Mouse (Mus musculus) kidney, postnatal 10 days (tissue): Measurements from ENCODE around the gene Commd8.
A peak's percentile ranks its signal among the peaks of the same experiment; 100 is the strongest.

Source experiments
- DNase-seq: peaks from one replicate; pipeline ENCODE4 v3.0.0; 2021; ENCODE audit warnings: mixed read lengths

The Commd8 gene

DNA sequence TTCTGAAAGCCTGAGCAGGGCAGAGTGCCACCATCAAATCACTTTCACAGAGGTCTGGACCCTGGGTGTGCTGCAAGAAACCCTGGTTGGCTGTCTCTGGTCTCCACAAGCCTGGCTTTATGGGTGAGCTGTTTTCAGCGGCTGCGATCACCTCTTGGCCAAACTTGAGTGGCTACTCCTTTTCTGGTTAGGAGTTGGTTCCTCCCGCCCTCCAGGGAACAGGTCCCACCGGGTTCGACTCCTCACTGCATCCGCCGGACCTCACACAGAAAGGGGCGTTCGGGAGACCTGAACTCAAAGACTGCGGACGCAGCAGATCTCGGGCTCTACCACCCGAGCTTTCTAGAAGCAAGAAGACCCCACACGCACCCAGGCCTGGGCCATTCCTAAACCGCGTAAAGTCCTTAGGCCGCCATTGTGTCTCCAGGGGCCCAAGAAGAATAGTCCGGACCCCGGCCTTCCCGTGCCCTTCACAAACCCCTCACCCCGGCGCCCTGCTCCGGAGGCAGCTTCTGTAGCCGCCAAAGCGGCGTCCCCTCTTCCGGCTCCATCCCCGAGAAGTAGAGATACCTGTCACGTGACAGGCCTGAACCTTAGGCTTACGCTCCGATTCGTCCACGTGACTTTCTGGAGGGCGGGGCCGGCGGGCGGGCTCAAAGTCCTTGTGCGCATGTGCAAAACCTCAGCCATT is at the start of gene Commd8:
TSS of gene Commd8 (minus strand) at position 596 of the 691 bp plus-strand sequence.
- DNase-seq = peak; percentile 98

DNA sequence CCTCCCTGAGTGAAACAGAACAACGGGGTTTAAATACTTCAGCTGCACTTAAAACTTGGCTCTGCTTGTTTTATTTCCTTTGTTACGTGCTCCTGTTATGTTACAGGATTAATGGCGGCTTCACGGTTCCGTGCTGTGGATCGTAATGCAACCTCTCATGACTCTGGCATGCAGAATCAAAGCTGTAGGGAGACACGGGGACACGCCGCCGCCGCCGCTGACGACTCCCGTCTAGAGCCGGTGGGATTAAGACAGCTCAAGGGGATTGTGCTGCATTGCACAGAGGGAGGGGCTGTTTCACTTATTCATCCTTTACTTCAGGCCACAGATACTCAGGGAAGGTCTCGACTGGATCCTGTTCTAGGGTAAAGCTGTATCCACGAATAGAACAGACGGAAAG is 43.8 kb upstream of the Commd8 start:
- DNase-seq = no peak

DNA sequence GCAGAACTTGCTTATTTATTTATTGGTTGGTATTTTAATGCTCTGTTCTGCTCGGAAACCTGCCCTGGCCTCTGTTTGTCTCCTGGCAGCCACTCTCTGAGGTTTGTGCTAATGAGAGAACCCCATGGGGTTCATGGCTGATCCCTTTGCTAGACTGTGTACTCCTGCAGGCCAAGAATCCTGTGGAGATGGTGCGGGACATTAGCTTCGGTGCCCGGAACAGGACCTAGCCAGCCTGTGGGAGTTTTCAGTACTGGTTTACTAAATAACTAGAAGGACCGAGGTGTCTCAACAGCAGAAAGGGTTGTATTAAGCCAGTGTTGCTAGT is 42.8 kb upstream of the Commd8 start:
- peak; percentile 35 for DNase-seq

DNA sequence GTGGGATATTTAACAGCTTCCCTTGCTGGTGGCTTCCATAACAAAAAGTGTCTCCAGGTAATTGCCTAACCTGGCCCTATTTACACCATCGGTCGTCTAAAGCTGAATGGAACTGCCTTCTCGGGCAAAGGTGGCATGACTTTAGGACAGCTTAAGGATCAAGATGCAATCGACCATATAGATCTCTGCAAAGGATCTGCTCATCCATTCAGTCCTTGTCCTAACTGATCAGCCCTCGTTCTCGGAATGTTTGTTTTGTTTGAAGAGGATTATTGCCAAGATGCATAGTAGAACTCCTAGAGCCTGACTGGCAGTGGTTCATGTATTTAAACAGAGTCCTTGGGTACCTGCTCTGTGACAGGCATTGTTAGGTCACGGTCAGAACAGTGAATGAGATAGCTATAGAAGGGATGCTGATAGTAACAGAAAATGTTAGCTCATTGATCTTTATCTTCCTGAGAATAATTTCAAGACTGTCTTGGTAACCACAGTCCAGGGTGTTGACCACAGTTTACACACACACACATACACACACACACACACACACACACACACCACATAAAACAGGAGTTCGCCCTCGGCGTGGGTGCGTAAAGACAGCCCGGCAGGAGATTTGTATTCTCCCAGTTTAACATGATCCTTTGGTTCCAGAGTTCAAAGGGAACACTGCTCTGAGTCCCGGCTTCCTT is 42.3 kb upstream of the Commd8 start:
- no peak for DNase-seq

DNA sequence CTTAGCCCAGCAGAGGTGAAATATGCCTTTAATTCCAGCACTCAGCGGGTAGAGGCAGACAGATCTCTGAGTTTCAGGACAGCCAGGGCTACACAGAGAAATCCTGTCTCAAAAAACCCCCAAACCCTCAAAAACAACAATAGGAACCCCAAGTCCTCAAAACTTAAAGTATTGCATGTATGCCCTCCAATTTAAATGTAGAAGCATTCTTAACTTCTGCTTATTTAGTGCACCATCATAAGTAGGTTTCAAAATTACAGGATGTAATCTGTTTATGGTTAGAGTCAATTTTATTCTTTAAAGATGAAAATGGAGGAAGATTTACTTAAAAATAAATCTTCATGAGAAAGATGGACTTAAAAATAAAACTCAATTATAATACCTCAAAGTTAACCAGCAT is 40.5 kb upstream of the Commd8 start:
- no peak for DNase-seq

DNA sequence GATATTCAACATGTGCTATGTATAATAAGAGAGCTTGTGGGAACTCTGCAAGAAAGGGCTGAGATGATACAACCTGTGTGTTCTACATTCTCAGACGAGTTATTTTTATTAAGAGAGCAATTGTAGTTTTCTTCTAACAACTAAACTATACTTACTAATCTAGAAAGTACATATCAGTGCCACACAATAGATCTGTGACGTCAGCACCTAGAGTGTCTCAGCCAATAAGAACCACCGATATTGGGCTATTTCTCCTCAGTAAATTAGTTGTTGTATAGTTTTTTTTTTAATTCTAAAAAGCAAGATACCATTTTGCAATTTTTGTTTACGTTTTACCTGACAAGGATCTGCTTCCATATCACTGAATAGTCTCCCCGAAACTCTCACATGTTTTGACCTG is 37.3 kb upstream of the Commd8 start:
- DNase-seq = no peak

DNA sequence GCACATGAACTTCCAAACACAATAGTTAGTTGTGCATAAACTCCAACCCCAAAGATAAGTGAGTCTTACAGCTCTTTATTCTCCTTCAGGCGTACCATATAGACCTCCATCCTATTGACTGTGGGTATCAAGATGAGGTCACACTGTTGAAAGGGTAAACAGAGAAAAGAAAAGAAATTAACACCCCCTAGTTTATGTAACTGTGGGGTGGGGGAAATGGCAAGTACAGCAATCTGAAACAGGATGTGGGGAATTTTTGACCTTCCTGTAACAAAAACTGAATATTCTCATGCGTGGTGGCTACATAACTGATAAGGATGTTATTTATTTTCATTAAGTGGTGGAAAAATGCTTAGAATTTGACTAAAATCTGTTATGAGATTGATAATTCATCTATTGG is 36.5 kb upstream of the Commd8 start:
- DNase-seq = no peak

DNA sequence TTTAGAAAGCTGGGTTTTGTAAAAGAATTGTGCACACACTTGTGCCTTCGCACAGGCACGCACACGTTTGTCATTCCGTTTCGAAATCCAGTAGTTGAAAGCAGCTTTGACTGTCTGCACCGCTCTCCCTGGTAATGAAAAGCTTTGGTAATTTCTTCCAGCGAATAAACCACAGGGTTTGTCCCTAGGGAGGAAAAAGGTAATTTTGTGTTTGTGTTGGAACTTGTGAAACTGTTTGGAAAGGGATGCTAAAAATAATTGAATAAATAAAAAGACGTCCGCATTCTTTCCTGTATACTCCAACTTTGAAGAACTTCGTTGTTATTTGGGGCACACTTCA is 35.7 kb upstream of the Commd8 start:
- no peak for DNase-seq

DNA sequence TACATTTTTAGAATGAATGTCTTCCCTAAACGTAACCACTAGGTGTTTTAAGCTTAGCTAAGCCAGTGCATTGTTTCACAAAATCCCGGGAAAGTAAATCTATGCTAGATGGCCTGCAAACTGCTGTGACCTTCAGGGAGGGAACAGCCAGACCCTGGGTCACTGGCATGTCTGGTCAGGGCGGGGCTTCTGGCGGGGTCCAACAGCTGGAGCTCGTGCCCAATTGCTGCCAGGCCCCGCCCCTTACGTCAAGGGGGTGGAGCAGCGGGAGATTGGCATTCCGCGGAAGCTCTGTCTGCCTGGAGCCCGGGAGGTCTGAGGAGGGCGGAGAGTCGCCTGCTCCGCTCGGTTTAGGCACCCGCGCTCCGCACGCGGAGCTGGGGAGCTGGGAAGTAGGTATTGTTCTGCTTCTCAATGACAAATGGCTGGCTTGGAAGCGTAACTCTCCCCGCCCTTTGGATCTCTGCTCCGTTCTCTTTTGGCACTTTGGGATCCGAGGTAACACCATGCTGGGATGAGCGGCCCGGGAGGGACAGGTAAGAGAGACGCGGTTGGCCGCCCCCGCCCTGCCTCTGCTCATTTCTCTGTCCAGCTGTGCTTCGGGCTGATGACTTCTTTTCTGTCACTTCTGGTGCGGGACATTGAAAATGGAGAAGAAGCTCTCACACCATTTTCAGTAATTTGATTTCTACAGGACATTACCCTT is 35.2 kb upstream of the Commd8 start:
- peak; percentile 97 for DNase-seq

DNA sequence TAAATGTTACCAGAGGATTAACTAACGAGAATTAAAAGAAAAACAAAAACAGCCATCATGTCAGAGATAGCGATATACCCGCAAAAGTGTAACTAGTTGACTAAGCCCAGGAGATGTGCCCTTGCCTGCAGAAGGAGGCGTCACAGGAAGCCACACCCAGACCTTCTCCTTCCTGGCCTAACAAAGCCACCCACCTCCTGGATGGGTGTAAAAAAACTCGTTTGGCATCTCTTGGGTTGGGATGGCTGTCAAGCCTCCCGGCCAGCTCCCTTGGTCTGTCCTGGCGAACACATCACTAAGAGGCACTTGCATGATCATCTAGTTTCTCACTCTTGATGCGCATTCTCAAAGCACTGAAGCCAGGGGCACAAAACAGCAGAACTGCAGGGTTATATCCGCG is 34.0 kb upstream of the Commd8 start:
- peak; percentile 38 for DNase-seq

DNA sequence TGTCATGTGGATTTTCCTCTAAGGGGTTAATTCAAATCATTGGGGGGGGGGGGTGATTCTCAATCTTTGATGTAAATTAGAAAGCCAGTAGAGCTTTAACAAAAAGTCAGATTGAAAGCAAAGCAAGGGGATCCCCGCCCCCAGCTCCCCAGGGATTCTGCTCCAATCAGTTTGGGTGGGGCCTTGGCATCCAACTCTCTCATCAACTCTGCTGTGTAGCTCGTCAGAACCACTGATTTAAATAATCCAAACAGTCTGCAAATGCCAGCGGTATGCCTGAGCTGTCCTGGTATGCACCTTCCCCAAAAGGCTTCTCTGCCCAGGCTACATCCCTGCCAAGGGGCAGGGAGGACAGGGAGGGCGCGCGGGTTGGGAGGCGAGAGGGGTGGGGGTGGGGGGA is 33.6 kb upstream of the Commd8 start:
- DNase-seq = peak; percentile 49

DNA sequence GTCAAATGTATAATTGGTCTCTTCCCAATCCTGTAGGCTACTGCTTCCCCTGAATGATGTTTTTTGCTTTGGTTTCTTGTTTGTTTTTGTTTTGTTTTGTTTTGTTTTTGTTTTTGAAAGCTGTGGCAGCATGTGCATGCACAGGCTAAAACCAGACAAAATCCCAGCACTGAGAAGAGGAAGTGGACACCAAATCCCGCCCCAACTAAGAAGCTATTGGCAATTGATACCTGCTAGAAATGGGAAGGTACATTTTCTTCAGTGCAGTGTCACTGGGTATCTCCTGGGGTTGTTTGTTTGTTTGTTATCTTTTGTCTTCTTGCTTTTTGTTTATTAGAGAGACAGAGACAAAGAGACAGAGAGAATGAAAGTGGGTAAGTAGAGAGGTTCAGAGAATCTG is 27.5 kb upstream of the Commd8 start:
- no peak for DNase-seq

DNA sequence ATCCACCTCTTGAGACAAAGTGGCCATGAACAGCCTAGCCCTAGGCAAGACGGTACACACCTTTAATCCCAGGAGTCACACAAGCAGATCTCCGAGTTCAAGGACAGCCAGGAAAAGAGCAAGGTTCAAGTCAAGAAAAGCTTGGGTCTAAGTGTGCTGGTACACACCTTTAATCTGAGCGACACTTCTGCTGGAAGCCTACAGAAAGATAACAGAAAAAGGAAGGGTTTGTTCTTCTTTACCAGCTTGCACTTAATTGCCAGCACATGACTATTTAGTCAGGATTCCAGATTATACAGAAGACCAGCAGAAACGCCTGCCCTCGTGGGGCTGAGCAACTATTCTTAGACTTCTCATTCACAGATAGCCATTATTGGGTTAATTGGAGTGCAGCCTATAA is 23.9 kb upstream of the Commd8 start:
- no peak for DNase-seq

DNA sequence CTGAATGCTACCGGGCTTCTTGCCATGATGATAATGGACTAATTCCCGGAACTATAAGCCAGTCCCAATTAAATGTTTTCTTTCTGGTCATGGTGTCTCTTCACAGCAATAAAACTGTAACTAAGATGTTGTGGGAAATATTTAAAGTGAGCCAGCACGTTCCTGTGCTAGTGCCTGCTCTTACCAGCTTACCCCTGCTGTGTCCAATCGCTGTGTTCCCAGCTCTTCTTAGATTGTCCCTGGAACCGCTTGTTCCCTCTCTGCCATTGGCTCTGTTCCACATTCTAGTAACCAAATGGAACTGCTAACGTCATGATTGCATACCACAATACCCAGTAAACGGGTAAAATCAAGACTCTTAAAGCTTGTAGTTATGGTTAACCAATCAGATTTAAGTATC is 23.2 kb upstream of the Commd8 start:
- no peak for DNase-seq

DNA sequence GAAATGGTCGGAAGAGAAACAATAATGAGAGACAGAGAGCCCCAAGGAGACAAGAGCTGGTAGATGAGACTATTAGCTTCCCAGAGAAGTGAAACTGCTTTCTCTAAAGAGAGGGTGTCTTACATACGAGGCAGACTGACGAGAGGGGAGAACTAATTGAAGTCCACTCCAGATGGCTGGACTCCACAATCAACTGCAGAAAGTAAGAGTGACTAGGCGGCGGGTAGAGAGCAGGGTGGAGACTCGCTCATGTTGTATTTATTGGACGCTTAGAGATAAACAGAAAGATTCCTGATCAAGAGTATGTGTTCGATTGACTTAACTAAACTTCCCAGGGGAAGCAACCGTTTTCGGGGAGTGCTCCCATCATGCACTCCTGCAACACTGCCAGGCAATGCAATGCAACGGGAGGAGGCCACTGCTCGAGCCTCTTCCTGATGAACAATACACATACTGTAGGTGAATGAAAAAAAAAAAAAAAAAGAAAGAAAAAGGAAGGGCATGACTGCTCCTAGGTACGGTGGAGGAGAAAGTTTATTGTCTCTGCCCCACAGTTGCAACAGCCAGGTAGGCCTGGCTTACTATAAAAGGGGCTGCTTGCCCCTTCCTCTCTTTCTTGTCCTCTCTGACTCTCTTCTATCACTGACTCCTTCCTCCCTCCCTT is 16.6 kb upstream of the Commd8 start:
- DNase-seq = no peak

DNA sequence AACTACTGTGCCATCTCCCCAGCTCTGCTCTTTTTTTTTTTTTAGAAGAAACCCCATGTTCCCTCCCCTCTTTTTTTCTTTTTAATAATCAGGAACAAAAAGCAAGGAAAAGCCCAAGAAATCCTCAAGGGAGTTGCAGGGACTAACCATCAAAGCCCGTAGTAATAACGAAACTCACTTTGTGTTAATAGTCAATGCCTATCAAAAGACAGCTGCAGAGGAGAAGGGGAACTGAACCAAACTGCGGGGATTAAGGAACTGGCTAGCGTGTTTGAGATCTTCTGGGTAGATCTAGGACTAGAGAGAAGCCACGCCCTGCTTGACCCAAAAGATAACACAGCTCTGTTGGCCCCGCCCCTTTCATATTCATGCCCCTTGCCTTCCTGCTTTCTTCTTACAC is 15.9 kb upstream of the Commd8 start:
- DNase-seq = no peak

DNA sequence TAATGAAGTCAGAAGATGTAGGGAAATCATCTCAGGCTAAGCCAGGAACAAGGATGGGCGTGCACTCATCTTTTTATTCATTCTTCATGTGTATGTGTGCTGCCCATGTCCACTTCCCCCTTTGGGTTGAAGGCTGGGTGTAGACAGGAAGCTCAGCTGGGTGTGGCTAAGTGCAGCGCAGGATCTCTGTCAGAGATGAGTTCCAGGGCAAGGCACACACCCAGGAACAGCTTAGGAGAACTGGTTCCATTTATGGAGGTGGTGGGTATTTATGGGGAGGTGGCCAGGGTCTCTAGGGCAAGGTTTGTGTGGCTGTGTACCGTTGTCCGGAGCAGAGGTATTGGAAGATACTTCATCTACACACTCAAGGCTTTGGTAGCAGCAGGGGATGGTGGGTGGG is 14.8 kb upstream of the Commd8 start:
- no peak for DNase-seq

DNA sequence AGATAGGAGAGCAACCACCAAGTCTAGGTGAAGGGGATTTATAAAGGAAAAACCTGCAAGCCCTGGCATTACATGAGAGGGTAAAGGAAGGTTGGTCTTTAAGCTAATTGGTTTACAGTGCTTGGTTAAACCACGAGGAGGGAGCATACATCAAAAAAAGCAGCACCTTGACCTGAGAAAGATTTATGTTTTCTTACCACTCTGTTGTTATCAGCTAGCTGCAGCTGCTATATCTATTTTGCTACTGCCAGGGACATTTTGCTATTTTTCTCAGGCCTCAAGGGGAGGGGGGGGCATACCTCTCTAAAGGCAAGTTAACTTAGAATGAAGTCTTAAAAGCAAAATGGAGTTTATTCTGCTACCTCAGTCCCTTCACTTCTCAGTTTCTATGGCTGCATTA is 13.2 kb upstream of the Commd8 start:
- DNase-seq = no peak

DNA sequence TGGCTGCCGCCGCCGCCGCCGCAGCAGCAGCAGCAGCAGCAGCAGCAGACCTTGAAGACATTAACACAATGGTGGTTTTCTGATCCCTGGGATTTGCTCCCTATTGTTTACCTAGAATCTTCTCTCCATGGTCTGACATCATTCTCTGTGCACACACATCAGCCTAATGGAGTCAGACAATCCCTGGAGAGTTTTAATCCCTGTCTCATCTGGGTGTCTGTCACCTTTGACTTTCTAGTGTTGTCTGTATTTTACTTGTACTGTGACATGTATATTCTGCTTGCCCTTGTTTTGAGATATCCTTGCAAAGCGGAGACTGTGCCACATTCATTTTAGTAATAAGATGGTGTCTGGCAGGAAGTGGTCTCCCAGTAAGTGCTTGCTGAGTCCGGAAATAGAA is 7.5 kb upstream of the Commd8 start:
- DNase-seq = no peak

DNA sequence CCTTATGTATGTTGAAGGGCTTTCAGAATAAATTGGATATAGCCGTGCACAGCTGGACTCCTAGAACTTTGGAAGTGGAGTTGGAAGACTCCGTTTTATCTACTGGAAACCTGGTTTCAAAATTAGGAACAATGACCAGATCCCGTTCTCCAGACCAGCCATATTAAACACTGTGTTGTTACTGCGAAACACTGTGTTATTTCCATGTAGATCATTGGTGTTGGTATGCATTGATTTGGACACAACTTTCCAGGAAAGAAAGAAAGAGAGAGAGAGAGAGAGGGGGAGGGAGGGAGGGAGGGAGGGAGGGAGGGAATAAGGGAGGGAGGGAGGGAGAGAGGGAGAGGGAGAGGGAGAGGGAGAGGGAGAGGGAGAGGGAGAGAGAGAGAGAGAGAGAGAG is 7.1 kb upstream of the Commd8 start:
- no peak for DNase-seq

DNA sequence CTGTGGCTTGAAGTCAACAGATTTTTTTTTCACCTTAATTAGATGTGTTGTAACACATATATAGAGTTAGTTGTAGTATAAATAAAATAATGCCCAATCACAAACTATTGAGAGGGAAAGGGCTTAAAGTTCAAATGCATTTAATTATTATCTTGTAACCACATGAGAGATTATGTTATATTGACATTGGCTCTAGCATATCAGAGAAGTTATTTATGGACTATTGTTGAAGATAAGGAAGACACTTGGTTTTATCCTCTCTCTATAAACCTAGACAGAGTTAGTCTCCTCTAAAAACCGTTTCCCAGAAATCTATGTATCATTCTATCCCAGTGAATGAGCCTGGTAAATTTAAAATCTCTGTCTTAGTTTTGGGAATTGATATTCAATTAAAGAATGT is 5.5 kb upstream of the Commd8 start:
- no peak for DNase-seq

DNA sequence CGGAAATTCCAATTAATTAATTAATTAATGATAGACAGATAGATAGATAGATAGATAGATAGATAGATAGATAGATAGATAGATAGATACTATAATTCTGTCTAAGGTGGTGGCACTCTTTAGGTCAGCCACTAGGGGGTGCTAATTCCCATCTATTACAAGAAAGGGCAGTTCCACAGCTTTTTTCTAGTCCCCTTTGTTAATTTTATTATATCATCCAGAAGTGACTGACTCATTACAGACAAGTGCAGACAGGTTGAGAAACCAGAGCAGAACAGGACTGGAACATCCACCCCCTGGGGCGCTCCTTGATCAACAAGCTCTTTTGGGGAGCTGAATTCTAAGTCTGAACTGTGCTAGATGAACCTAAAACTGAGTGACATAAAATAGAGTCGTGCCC is 4.7 kb upstream of the Commd8 start:
- peak; percentile 47 for DNase-seq

DNA sequence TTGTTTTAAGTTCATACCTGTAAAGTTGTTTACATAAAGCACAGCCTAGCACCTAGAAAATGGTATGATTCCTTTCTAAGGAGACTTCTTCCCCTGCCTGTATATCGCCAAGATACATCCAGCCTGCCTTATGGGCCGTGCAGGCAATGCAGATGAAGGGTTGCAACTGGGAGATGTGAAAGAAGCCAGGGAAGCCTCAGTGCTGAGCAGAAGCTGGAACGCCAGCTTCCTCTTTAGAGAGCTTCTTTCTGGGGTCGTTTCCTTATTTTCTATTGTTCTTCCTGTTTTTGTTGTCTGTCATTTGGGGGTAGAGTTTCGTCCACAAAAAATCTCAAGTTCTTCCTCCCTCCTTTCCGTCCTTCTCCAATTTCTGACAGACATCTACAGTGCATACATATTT is 2.1 kb upstream of the Commd8 start:
- DNase-seq = no peak

DNA sequence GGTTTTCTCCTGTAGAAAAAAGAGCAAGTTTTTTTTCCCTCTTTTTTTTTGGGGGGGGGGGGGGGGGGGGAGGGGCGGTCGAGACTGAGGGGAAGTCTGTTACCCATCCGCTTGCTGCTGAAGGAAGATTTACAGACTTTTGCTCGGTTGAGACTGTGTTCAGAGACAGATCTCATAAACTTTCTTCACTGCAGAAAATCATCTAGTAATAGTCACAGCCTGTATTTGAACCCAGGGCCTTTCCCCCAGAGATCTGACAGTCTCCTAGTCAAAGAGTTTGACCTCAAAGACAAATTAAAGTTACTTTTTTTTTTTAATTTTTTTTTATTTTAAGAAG is 264 bp upstream of the Commd8 start:
- no peak for DNase-seq
